Comparison of ENCODE assay signal across 8 mouse cellular contexts in the genomic region with DNA sequence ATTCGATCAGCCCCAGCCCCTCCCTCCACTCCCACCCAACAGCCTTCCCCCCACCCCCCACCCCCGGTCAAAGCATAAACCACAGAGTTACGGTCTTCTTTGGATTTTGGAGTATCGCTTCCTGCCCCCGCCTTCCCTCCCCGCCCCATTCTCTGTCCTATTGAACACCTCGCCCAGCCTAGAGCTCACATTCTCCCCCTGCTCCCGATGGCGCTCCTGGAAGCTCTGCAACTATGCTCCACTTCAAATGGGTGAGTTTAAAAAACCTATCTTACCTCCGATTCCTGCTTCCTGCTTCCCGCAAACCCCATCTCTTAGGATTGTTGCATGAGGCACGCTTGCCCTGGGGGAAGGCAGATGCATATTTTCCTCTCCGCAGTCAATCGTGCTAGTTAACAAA.
A peak's percentile ranks its signal among the peaks of the same experiment; 100 is the strongest.
DNase-seq lines count a peak whose midpoint lies in the region; ATAC-seq and TF ChIP-seq lines count a peak whose summit lies in the region.

No protein-coding gene starts in this region.

- peak; percentile 25; the same call in 1 of the 2 replicates for TF ChIP-seq POLR2A in brain, embryonic 14.5 days (IDR thresholded peaks at IDR 0.05; ENCODE audit: borderline replicate concordance, extremely low read depth, insufficient read depth, insufficient read length, poor library complexity, severe bottlenecking)

- no peaks in the 10 kb centered on the region for H3K36me3 ChIP-seq in heart, embryonic 10.5 days
- no peaks in the 10 kb centered on the region for H3K36me3 ChIP-seq in midbrain, embryonic 15.5 days (replicated peaks)

- peaks cover 11% of the 10 kb centered on the region; the same call in 1 of the 2 replicates for H3K4me1 ChIP-seq in heart, embryonic 10.5 days
- peaks cover 18% of the 10 kb centered on the region for H3K4me1 ChIP-seq in midbrain, embryonic 15.5 days

- H3K27me3 ChIP-seq in heart, embryonic 10.5 days (ENCODE audit: insufficient read depth, poor library complexity, severe bottlenecking), result no peaks in the 10 kb centered on the region
- no peaks in the 10 kb centered on the region for H3K27me3 ChIP-seq in midbrain, embryonic 15.5 days (replicated peaks)

- ATAC-seq in midbrain, embryonic 15.5 days (replicated peaks), result no peak

- no peaks in the 10 kb centered on the region for H3K9me3 ChIP-seq in heart, embryonic 10.5 days
- no peaks in the 10 kb centered on the region for H3K9me3 ChIP-seq in midbrain, embryonic 15.5 days

- peak overlapping the region; percentile 72 for H3K4me3 ChIP-seq in heart, embryonic 10.5 days
- peak overlapping the region; percentile 55 for H3K4me3 ChIP-seq in midbrain, embryonic 15.5 days

- intact Hi-C loops in left cerebral cortex, postnatal 4 days (cut with DNase I), result loop anchor here (2.0 to 5.0 kb wide), 2 partner anchors 156 to 204 kb away; no protein-coding TSS in a partner anchor

- peak overlapping the region; percentile 90 for H3K27ac ChIP-seq in heart, embryonic 10.5 days
- peak overlapping the region; percentile 98 for H3K27ac ChIP-seq in midbrain, embryonic 15.5 days

- WGBS in heart, embryonic 10.5 days, result 3% methylated on average over 14 of the region's 14 CpGs
- under 1% methylated on average over 14 of the region's 14 CpGs for WGBS in midbrain, embryonic 15.5 days

- peak overlapping the region; percentile 51 for H3K4me2 ChIP-seq in midbrain, embryonic 15.5 days

- peak overlapping the region; percentile 89 for H3K9ac ChIP-seq in midbrain, embryonic 15.5 days

- DNase-seq in left cerebral cortex, postnatal 4 days, result peak; percentile 41
- DNase-seq in left cerebral cortex, adult 9 months (ENCODE audit: low spot score in 2 of 2), result no peak
- DNase-seq in brain, embryonic 14.5 days (ENCODE audit: low read depth), result peak; percentile 83
- no peak for DNase-seq in heart, embryonic 10.5 days (ENCODE audit: low spot score)
- peak; percentile 40 to 54 for DNase-seq in kidney, postnatal 36 days
- no peak for DNase-seq in frontal cortex, postnatal 36 days (ENCODE audit: low spot score in 2 of 2)
- DNase-seq in left cerebral cortex, adult 11 months (ENCODE audit: low spot score), result no peak

- TF ChIP-seq CTCF in brain, embryonic 14.5 days (IDR thresholded peaks at IDR 0.05; ENCODE audit: borderline replicate concordance, extremely low read depth, insufficient read depth, insufficient read length), result no peak

Comparison
In these comparisons a context has a peak if more than half of its experiments do, and no peak if none do; other contexts are left out.
1. DNase-seq: peak in left cerebral cortex, postnatal 4 days (single experiment), brain, embryonic 14.5 days (single experiment) and kidney, postnatal 36 days (2 of 2); none in left cerebral cortex, adult 9 months (0 of 2), heart, embryonic 10.5 days (single experiment), frontal cortex, postnatal 36 days (0 of 2) and left cerebral cortex, adult 11 months (single experiment).